Mouse (Mus musculus) induced T-regulatory cell, adult 2 months (primary cell): ENCODE measurements around the gene Unc45b.
"Not testable (repeated sequence)": the region's sequence is repeated elsewhere in the genome, so short reads cannot be mapped to it uniquely, and the experiment has no call there.

Experiments used
- DNase-seq: peaks from one replicate; pipeline ENCODE4 v3.0.0-alpha.2; 2012; ENCODE audit warnings: low read depth

Gene Unc45b

GRCm38 (mm10) chr11:82947457-82947856 is 37.1 kb downstream of the Unc45b start:
- DNase-seq: peak; percentile 74

- no peak for DNase-seq
Measured at GRCm38 (mm10) chr11:82949036-82949435, 38.7 kb downstream of the Unc45b start.

GRCm38 (mm10) chr11:82950736-82951481 is 40.6 kb downstream of the Unc45b start, which contains the start of gene Slfn5:
TSS of gene Slfn5 (plus strand) at chr11:82951349.
- DNase-seq: no peak

- peak; percentile 64 for DNase-seq
Measured at GRCm38 (mm10) chr11:82951865-82952611, 41.7 kb downstream of the Unc45b start.

GRCm38 (mm10) chr11:82952612-82953542 is 42.5 kb downstream of the Unc45b start:
- DNase-seq: peak; percentile 78

- DNase-seq: peak; percentile 61
Measured at GRCm38 (mm10) chr11:82954631-82955030, 44.3 kb downstream of the Unc45b start.

GRCm38 (mm10) chr11:82956925-82957324 is 46.6 kb downstream of the Unc45b start:
- DNase-seq: no peak

- DNase-seq: peak; percentile 77
Measured at GRCm38 (mm10) chr11:82959613-82960012, 49.3 kb downstream of the Unc45b start.

GRCm38 (mm10) chr11:82961743-82962142 is 51.4 kb downstream of the Unc45b start:
- peak; percentile 34 for DNase-seq

- peak; percentile 36 for DNase-seq
Measured at GRCm38 (mm10) chr11:82962215-82962614, 51.9 kb downstream of the Unc45b start.

GRCm38 (mm10) chr11:82970712-82971589 is 60.6 kb downstream of the Unc45b start:
- DNase-seq: no peak

GRCm38 (mm10) chr11:82971590-82971974 is 61.2 kb downstream of the Unc45b start:
- DNase-seq: no peak

- DNase-seq: no peak
Measured at GRCm38 (mm10) chr11:82973916-82974315, 63.6 kb downstream of the Unc45b start.

- not testable (repeated sequence) for DNase-seq
Measured at GRCm38 (mm10) chr11:82982409-82982808, 72.1 kb downstream of the Unc45b start.

- no peak for DNase-seq
Measured at GRCm38 (mm10) chr11:82983193-82983592, 72.8 kb downstream of the Unc45b start.

GRCm38 (mm10) chr11:82987621-82988020 is 77.3 kb downstream of the Unc45b start:
- DNase-seq: no peak

GRCm38 (mm10) chr11:82989357-82989756 is 79.0 kb downstream of the Unc45b start:
- DNase-seq: no peak

GRCm38 (mm10) chr11:82990612-82991385 is 80.4 kb downstream of the Unc45b start:
- peak; percentile 70 for DNase-seq

GRCm38 (mm10) chr11:82991469-82992166 is 81.3 kb downstream of the Unc45b start, which contains the start of gene Slfn9:
TSS of gene Slfn9 (minus strand) at chr11:82991830.
- peak; percentile 67 for DNase-seq
